Mouse (Mus musculus): Measurements from ENCODE around the gene Rag1.

- TF ChIP-seq POLR2A (IDR thresholded peaks at IDR 0.05; ENCODE audit: insufficient read depth, low read depth, low read length): no peak
- no peak for TF ChIP-seq CTCF (IDR thresholded peaks at IDR 0.05; ENCODE audit: insufficient read depth, low read depth, low read length)
Observed at GRCm38 (mm10) chr2:101618373-101618772, 30.9 kb downstream of the Rag1 start.

Measured in olfactory bulb, adult 2 months (tissue).